Mouse (Mus musculus) stomach, embryonic 15.5 days (tissue): Measurements from ENCODE around the gene Sun5. TPM values are rescaled to one million over a fixed set of nuclear protein-coding genes. Genes with fewer than 3 reads are reported as not detected.
"Not testable (repeated sequence)": the region's sequence is repeated elsewhere in the genome, so short reads cannot be mapped to it uniquely, and the experiment has no call there.

ENCODE experiments used
- ATAC-seq: fragments of 200-750 bp; cut with Nextera tagmentation; 2 replicates; pipeline ENCODE4 v1.8.0; 2017; ENCODE audit warnings: low read depth, moderate number of reproducible peaks, moderate TSS enrichment; ENCODE audit not compliant: insufficient read depth, low FRiP score
- H3K27ac ChIP-seq: fragments of 300-500 bp; sonication (generic); 2 replicates; pipeline ENCODE4 v1.5.1; 2015; ENCODE audit warnings: mild to moderate bottlenecking, inconsistent platforms
- H3K27me3 ChIP-seq: fragments of 300-500 bp; sonication (generic); replicated peaks from 2 replicates; pipeline ENCODE4 v1.6.1; 2015; ENCODE audit warnings: inconsistent platforms
- H3K36me3 ChIP-seq: fragments of 300-500 bp; sonication (generic); 2 replicates; pipeline ENCODE4 v1.6.1; 2015; ENCODE audit warnings: inconsistent platforms
- H3K4me1 ChIP-seq: fragments of 300-500 bp; sonication (generic); 2 replicates; pipeline ENCODE4 v1.6.1; 2015; ENCODE audit warnings: inconsistent platforms
- H3K4me2 ChIP-seq: fragments of 300-500 bp; sonication (generic); 2 replicates; pipeline ENCODE4 v1.6.1; 2015; ENCODE audit warnings: mild to moderate bottlenecking, inconsistent platforms
- H3K4me3 ChIP-seq: fragments of 300-500 bp; sonication (generic); replicated peaks from 2 replicates; pipeline ENCODE4 v1.5.1; 2015; ENCODE audit warnings: inconsistent platforms
- H3K9ac ChIP-seq: fragments of 300-500 bp; sonication (generic); 2 replicates; pipeline ENCODE4 v1.6.1; 2015; ENCODE audit warnings: inconsistent platforms
- H3K9me3 ChIP-seq: fragments of 300-500 bp; sonication (generic); 2 replicates; pipeline ENCODE4 v1.6.1; 2016; ENCODE audit warnings: inconsistent platforms
- WGBS: fragments of 180-500 bp; shearing (Covaris S2); methylation state at CpG from one replicate; pipeline ENCODE4 v1.1.7; 2015; 5-methylcytosine and 5-hydroxymethylcytosine counted together
- polyA plus RNA-seq: library from polyadenylated mRNA; unstranded; fragments of >200 nt; fragmentation: Nextera tagmentation; extraction: Ambion mirVana; gene quantifications from 2 replicates; pipeline ENCODE4 v1.2.1, GENCODE M21; 2015

The Sun5 gene
- polyA plus RNA-seq, 1 experiment from 2014 or later, result not detected

GRCm38 (mm10) chr2:153808146-153808545 is 62.7 kb downstream of the Sun5 start:
- Histone ChIP-seq H3K9me3 (no peaks in the 10 kb centered on the region), H3K4me3 (no peak overlapping the region), H3K36me3 (no peaks in the 10 kb centered on the region), H3K4me1 (no peaks in the 10 kb centered on the region), H3K27me3 (no peaks in the 10 kb centered on the region), H3K9ac (no peak overlapping the region), H3K27ac (no peak overlapping the region), H3K4me2 (no peak overlapping the region)
- ATAC-seq, result no peak; the same call in 1 of the 2 replicates
- WGBS, result 77% methylated on average over 8 of the region's 8 CpGs

DNA sequence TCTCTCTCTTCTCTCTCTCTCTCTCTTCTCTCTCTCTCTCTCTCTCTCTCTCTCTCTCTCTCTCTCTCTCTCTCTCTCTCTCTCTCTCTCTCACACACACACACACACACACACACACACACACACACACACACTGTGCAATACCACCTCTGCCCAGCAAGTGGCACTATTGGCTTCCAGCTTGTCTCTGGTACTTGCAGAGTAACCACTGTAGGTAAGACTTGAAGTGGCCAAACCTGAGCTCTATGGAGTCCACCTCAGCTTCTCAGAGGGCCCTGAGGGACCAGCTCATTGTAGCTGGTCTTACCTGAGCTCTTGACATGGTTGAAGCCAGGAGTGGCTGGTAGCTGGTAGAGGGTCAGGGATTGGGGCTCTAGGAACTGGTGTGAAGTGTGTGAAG is 63.4 kb downstream of the Sun5 start:
- H3K36me3 ChIP-seq, H3K27ac ChIP-seq, H3K4me1 ChIP-seq, H3K27me3 ChIP-seq, H3K9me3 ChIP-seq, H3K4me2 ChIP-seq, ATAC-seq, H3K9ac ChIP-seq, H3K4me3 ChIP-seq: not testable (repeated sequence)

Other genes starting within 250 kb of the Sun5 start
- gene Commd7, start 238.3 kb downstream of the Sun5 start, polyA plus RNA-seq, result 73.9 and 77.9 TPM in 2 replicates
- 8.9 and 9.7 TPM in 2 replicates for gene Dnmt3b, start 221.6 kb downstream of the Sun5 start, polyA plus RNA-seq
- gene Dnmt3c, start 174.4 kb downstream of the Sun5 start, polyA plus RNA-seq, result 0.06 and 0.10 TPM in 2 replicates
- 225 and 238 TPM in 2 replicates for gene Mapre1, start 129.8 kb downstream of the Sun5 start, polyA plus RNA-seq
- 0.15 and 0.18 TPM in 2 replicates for gene Efcab8, start 91.2 kb downstream of the Sun5 start, polyA plus RNA-seq
- gene Bpifb2, start 4.0 kb upstream of the Sun5 start, polyA plus RNA-seq, result not detected in 2 replicates
- not detected in 2 replicates for gene Bpifb6, start 29.3 kb upstream of the Sun5 start, polyA plus RNA-seq
- not detected in 2 replicates for gene Bpifb3, start 47.1 kb upstream of the Sun5 start, polyA plus RNA-seq
- not detected in 2 replicates for gene Bpifb4, start 67.1 kb upstream of the Sun5 start, polyA plus RNA-seq
- gene Bpifa6, start 103.9 kb upstream of the Sun5 start, polyA plus RNA-seq, result 0.08 TPM in 1 of 2 replicates, not detected in the other
- gene Bpifa2, start 137.2 kb upstream of the Sun5 start, polyA plus RNA-seq, result not detected in 2 replicates